In genomic region chr3:102012611-102013211, GRCm38 (mm10) we compare ENCODE assay signal across 9 mouse cellular contexts. TPM values are rescaled to one million over a fixed set of nuclear protein-coding genes. Genes with fewer than 3 reads are reported as not detected.
A peak's percentile ranks its signal among the peaks of the same experiment; 100 is the strongest.
DNase-seq lines count a peak whose midpoint lies in the region; ATAC-seq and TF ChIP-seq lines count a peak whose summit lies in the region.
"Had no signal": no experiment of that assay in that cellular context is flagged by ENCODE, and none has a peak within 500 bp of the region (broad histone marks: within the 10 kb centered on the region; RNA-seq: fewer than 3 reads in every experiment).

No protein-coding gene starts in this region.

- WGBS in heart, embryonic 13.5 days = under 1% methylated on average over 53 of the region's 53 CpGs
- under 1% methylated on average over 53 of the region's 53 CpGs for WGBS in hindbrain, embryonic 15.5 days
- 2% methylated on average over 53 of the region's 53 CpGs for WGBS in liver, postnatal 0 days (ENCODE audit: insufficient replicate concordance)
- 2% methylated on average over 53 of the region's 53 CpGs for WGBS in stomach, embryonic 14.5 days

- H3K9ac ChIP-seq in heart, embryonic 13.5 days = peak overlapping the region; percentile 60
- H3K9ac ChIP-seq in hindbrain, embryonic 15.5 days = peak overlapping the region; percentile 83
- H3K9ac ChIP-seq in liver, postnatal 0 days (replicated peaks) = no peak overlapping the region
- no peak overlapping the region for H3K9ac ChIP-seq in stomach, embryonic 14.5 days (replicated peaks; ENCODE audit: low read depth, low read length)

- H3K36me3 ChIP-seq in heart, embryonic 13.5 days = no peaks in the 10 kb centered on the region
- no peaks in the 10 kb centered on the region for H3K36me3 ChIP-seq in hindbrain, embryonic 15.5 days
- no peaks in the 10 kb centered on the region for H3K36me3 ChIP-seq in liver, postnatal 0 days (replicated peaks; ENCODE audit: insufficient read depth, low read length)
- H3K36me3 ChIP-seq in stomach, embryonic 14.5 days (ENCODE audit: control insufficient read depth, insufficient read depth, low read length) = no peaks in the 10 kb centered on the region

- H3K9me3 ChIP-seq in heart, embryonic 13.5 days = no peaks in the 10 kb centered on the region
- no peaks in the 10 kb centered on the region for H3K9me3 ChIP-seq in hindbrain, embryonic 15.5 days
- H3K9me3 ChIP-seq in liver, postnatal 0 days (ENCODE audit: low read length) = no peaks in the 10 kb centered on the region
- H3K9me3 ChIP-seq in stomach, embryonic 14.5 days (ENCODE audit: control insufficient read depth, low read depth, low read length) = no peaks in the 10 kb centered on the region

- H3K4me2 ChIP-seq in heart, embryonic 13.5 days = peak overlapping the region; percentile 73
- peak overlapping the region; percentile 76 for H3K4me2 ChIP-seq in hindbrain, embryonic 15.5 days
- H3K4me2 ChIP-seq in liver, postnatal 0 days (ENCODE audit: low read depth, low read length) = no peak overlapping the region
- peak overlapping the region; percentile 46 for H3K4me2 ChIP-seq in stomach, embryonic 14.5 days (replicated peaks; ENCODE audit: low read depth, low read length)

- no peak overlapping the region for H3K27ac ChIP-seq in heart, embryonic 13.5 days (replicated peaks)
- H3K27ac ChIP-seq in hindbrain, embryonic 15.5 days (replicated peaks) = peak overlapping the region; percentile 96
- H3K27ac ChIP-seq in liver, postnatal 0 days (ENCODE audit: low read depth) = no peak overlapping the region
- H3K27ac ChIP-seq in stomach, embryonic 14.5 days (ENCODE audit: low read length) = no peak overlapping the region

- H3K4me1 ChIP-seq in heart, embryonic 13.5 days = peaks cover 23% of the 10 kb centered on the region
- H3K4me1 ChIP-seq in hindbrain, embryonic 15.5 days (replicated peaks) = peaks cover 28% of the 10 kb centered on the region
- peaks cover 13% of the 10 kb centered on the region for H3K4me1 ChIP-seq in liver, postnatal 0 days (ENCODE audit: insufficient read depth)
- peaks cover 8% of the 10 kb centered on the region; the same call in 1 of the 2 replicates for H3K4me1 ChIP-seq in stomach, embryonic 14.5 days (ENCODE audit: control insufficient read depth, insufficient read depth, low read length)

- DNase-seq in heart, adult 9 months (ENCODE audit: low spot score in 2 of 2) = no peak
- peak; percentile 55 for DNase-seq in Muller cell, postnatal 12 days (ENCODE audit: inconsistent ontology term)
- no peak for DNase-seq in liver, postnatal 0 days

- H3K4me3 ChIP-seq in heart, embryonic 13.5 days = peak overlapping the region; percentile 50
- H3K4me3 ChIP-seq in hindbrain, embryonic 15.5 days = peak overlapping the region; percentile 60
- peak overlapping the region; percentile 17; the same call in 1 of the 2 replicates for H3K4me3 ChIP-seq in liver, postnatal 0 days (ENCODE audit: low read depth, low read length)
- peak overlapping the region; percentile 26 for H3K4me3 ChIP-seq in stomach, embryonic 14.5 days (ENCODE audit: low read depth, low read length)

- TF ChIP-seq CTCF in liver, postnatal 0 days (IDR thresholded peaks at IDR 0.05; ENCODE audit: low read depth) = no peak

- peaks cover 94% of the 10 kb centered on the region for H3K27me3 ChIP-seq in heart, embryonic 13.5 days (replicated peaks)
- H3K27me3 ChIP-seq in hindbrain, embryonic 15.5 days = peaks cover 4% of the 10 kb centered on the region
- peaks cover 67% of the 10 kb centered on the region for H3K27me3 ChIP-seq in liver, postnatal 0 days (ENCODE audit: insufficient read depth, low read length)
- peaks cover 41% of the 10 kb centered on the region for H3K27me3 ChIP-seq in stomach, embryonic 14.5 days (ENCODE audit: control insufficient read depth, insufficient read depth, low read length)
- H3K27me3 ChIP-seq: CH12.LX had no signal

- no peak for ATAC-seq in heart, embryonic 13.5 days (ENCODE audit: extremely low read depth, insufficient number of reproducible peaks, low FRiP score, low TSS enrichment)
- 0 out of 2 replicates have a peak, but pooled peaks have one; percentile 20 for ATAC-seq in common myeloid progenitor, adult 5-6 weeks (replicated peaks; ENCODE audit: low read depth, poor library complexity, severe bottlenecking)
- no peak for ATAC-seq in hindbrain, embryonic 15.5 days (ENCODE audit: low FRiP score, low read depth)
- no peak for ATAC-seq in liver, postnatal 0 days
- no peak for ATAC-seq in stomach, embryonic 14.5 days (ENCODE audit: insufficient number of reproducible peaks, insufficient read depth, low FRiP score, low read depth)
- ATAC-seq in megakaryocyte progenitor cell, adult 5-6 weeks (replicated peaks; ENCODE audit: poor library complexity) = no peak

- no peak for TF ChIP-seq EP300 in liver, postnatal 0 days (IDR thresholded peaks at IDR 0.05; ENCODE audit: low read depth)

RNA-seq across cellular contexts. Expression of gene Nhlh2, which starts 2.8 kb away (rescaled TPM):
- polyA plus RNA-seq in heart, embryonic 13.5 days (2015; fragmentation: Nextera tagmentation; extraction: Ambion mirVana) = not detected in 2 replicates
- total RNA-seq in common myeloid progenitor, adult 5-6 weeks (2017) = not detected in 2 replicates
- 36.2 and 40.3 TPM in 2 replicates for polyA plus RNA-seq in hindbrain, embryonic 15.5 days (2015; fragmentation: Nextera tagmentation; extraction: Ambion mirVana)
- not detected in 2 replicates for polyA plus RNA-seq in liver, postnatal 0 days (2015; fragmentation: Nextera tagmentation; extraction: Ambion mirVana)
- polyA plus RNA-seq in stomach, embryonic 14.5 days (2014; fragmentation: Nextera tagmentation; extraction: Ambion mirVana) = not detected in 2 replicates
- not detected in 2 replicates for total RNA-seq in megakaryocyte progenitor cell, adult 5-6 weeks (2015)
- not detected in 2 replicates for total RNA-seq in megakaryocyte progenitor cell, adult 5-6 weeks (2017)
- total RNA-seq: CH12.LX had no signal

Comparison
In these comparisons a context has a peak if more than half of its experiments do, and no peak if none do; other contexts are left out.
1. H3K9ac ChIP-seq: peak in heart, embryonic 13.5 days (single experiment) and hindbrain, embryonic 15.5 days (single experiment); none in liver, postnatal 0 days (single experiment) and stomach, embryonic 14.5 days (single experiment).
2. RNA of gene Nhlh2, which starts 2.8 kb away (polyA plus RNA-seq): 36.2 to 40.3 TPM in hindbrain, embryonic 15.5 days; not detected in heart, embryonic 13.5 days, not detected in liver, postnatal 0 days and not detected in stomach, embryonic 14.5 days; every median in the first group is over 10 times any median in the second.
3. Peak in every context shown above with its lines, with median percentiles within 50 percentile points of each other: H3K4me3 ChIP-seq.